Mouse (Mus musculus) retina, adult 2 months (tissue): ENCODE measurements around the gene Epb41l1.

Experiments
- DNase-seq: peaks from one replicate; pipeline ENCODE4 v3.0.0-alpha.2; 2012; ENCODE audit warnings: low read depth, low spot score

Gene Epb41l1

GRCm38 (mm10) chr2:156423672-156424071 lies 3.0 kb downstream of the Epb41l1 start:
- DNase-seq = no peak

GRCm38 (mm10) chr2:156425618-156426017 lies 4.9 kb downstream of the Epb41l1 start:
- DNase-seq = no peak

- no peak for DNase-seq
These were observed 5.4 kb downstream of the Epb41l1 start for GRCm38 (mm10) chr2:156426151-156426550.

GRCm38 (mm10) chr2:156429836-156430235 lies 9.1 kb downstream of the Epb41l1 start:
- DNase-seq = no peak

- no peak for DNase-seq
These were observed 9.6 kb downstream of the Epb41l1 start for GRCm38 (mm10) chr2:156430326-156430725.

GRCm38 (mm10) chr2:156431409-156431808 lies 10.7 kb downstream of the Epb41l1 start:
- no peak for DNase-seq

GRCm38 (mm10) chr2:156432086-156432485 lies 11.4 kb downstream of the Epb41l1 start:
- DNase-seq = no peak

GRCm38 (mm10) chr2:156432874-156433868 lies 12.5 kb downstream of the Epb41l1 start:
- DNase-seq = no peak

GRCm38 (mm10) chr2:156437637-156438036 lies 16.9 kb downstream of the Epb41l1 start:
- no peak for DNase-seq

- DNase-seq = no peak
These were observed 19.2 kb downstream of the Epb41l1 start for GRCm38 (mm10) chr2:156439666-156440462.

- no peak for DNase-seq
These were observed 21.2 kb downstream of the Epb41l1 start for GRCm38 (mm10) chr2:156441909-156442308.

GRCm38 (mm10) chr2:156443323-156443722 lies 22.6 kb downstream of the Epb41l1 start:
- no peak for DNase-seq

- no peak for DNase-seq
These were observed 25.9 kb downstream of the Epb41l1 start for GRCm38 (mm10) chr2:156446489-156447035.

GRCm38 (mm10) chr2:156447413-156448295 lies 26.9 kb downstream of the Epb41l1 start:
- DNase-seq = no peak

GRCm38 (mm10) chr2:156451225-156452148 lies 30.8 kb downstream of the Epb41l1 start:
- DNase-seq = no peak

GRCm38 (mm10) chr2:156452149-156452536 lies 31.4 kb downstream of the Epb41l1 start:
- DNase-seq = no peak

- DNase-seq = no peak
These were observed 33.1 kb downstream of the Epb41l1 start for GRCm38 (mm10) chr2:156453822-156454221.

GRCm38 (mm10) chr2:156455508-156456108 lies 34.9 kb downstream of the Epb41l1 start:
- DNase-seq = no peak
